Mouse (Mus musculus): ENCODE results near the gene Spr. TPM values are rescaled to one million over a fixed set of nuclear protein-coding genes. Genes with fewer than 3 reads are reported as not detected.
A peak's percentile ranks its signal among the peaks of the same experiment; 100 is the strongest.
"Not testable (repeated sequence)": the region's sequence is repeated elsewhere in the genome, so short reads cannot be mapped to it uniquely, and the experiment has no call there.

The Spr gene
- total RNA-seq, 1 experiment from 2014 or later: 64.5 TPM

DNA sequence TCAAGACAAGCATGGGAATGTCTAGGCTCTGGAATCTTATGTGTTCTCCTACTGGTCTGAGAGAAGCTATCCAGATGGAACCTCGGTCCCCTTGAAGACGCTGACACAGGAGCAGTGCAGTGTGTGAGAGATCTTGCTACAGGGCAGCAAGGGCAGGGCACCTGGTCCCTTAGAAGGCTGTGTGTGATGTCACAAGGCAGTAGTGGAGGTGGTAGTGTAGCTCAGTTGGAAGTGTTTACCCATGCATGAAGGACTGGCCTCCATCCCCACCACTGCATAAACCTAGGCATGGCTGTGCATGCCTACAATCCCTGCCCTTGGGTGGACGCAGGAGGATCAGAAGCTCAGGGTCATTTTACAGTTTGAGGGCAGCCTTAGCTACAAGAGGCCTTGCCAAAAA lies 5.3 kb downstream of the Spr start:
- DNase-seq: not testable (repeated sequence)

DNA sequence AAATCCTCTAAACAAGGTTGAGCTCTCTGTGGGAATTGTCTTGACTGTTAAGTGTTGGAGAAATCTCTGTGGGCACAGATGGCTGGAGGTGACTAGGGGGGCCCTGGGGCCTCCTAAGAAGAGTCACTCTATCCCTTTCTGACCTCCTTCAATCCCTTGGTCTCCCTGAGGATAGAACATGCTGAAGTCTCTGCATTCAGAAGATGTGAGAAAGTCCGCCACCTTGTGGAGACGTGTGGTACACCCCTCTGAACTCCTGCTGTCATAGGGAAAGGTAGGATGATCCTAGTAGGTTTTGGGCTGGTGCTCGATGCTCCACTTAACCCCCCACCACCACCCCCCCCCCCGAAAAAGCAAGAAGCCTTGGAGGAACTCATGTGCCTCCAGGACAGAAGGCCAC lies 5.9 kb downstream of the Spr start:
- DNase-seq: peak; percentile 79

GRCm38 (mm10) chr6:85117545-85118511 lies 19.7 kb downstream of the Spr start:
- DNase-seq: peak; percentile 75

DNA sequence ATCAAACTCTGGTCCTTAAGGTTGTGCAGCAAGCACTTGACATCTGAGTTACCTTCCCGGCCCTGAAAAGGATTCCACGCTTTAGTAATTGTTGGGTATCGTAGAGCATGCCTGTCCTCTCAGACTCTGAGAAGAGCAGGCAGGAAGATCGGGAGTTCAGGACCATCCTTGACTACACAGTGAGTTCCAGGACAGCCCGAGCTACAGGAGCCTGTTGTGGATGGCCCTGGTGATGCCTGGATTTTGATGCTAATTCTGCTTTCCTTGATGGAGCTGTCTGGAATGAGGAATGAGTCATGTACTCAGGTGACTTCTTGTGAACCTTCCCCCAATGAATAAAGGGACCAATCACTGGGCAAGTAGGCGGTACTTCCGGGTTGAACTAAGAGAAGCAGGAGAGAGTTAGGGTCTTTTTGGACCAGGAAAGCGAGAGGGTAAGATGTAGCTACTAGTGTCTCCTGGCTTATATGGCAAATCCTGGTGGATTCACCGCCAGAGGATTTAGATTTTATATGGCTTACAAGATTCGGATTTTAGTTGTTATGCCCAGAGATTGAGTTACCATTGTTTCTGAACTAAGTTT lies 32.4 kb downstream of the Spr start:
- no peak for DNase-seq

DNA sequence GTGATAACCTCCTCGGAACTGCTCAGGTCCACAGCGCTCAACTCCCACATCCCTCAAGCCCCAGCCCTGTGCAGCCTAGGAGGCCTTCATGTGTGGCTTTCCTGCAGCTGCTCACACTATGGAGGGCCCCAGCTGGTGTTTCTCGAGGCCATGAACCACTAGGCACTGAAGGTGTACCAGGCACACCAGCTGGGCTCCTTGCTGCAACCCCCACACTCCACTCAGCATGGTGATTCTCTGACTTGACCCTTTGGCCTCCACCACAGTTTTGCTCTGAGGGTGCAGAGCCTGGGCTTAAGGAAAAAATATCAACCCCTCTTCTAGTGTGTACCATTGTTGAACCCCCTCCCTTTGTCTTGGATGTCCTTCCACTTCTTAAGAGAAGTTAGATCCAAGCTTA lies 34.2 kb downstream of the Spr start:
- DNase-seq: no peak

DNA sequence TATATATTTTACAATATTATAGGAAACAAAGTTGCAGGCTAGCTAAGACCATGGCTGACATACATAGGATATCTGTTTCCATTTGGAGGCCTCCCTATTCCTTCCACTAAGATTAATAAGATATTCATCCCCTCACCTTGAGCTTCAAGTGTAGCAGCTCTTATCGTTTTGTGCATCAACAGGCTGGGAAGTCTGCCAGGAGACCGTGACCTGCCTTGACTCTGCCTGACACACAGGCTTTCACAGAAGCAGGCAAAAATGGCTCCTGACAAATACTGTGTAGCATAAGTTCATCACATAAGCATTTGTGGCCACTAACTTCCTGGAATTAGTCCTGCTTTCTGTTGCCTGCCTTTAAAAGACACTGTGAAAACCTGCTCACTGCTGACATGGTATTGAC lies 41.1 kb downstream of the Spr start:
- peak; percentile 81 for DNase-seq

DNA sequence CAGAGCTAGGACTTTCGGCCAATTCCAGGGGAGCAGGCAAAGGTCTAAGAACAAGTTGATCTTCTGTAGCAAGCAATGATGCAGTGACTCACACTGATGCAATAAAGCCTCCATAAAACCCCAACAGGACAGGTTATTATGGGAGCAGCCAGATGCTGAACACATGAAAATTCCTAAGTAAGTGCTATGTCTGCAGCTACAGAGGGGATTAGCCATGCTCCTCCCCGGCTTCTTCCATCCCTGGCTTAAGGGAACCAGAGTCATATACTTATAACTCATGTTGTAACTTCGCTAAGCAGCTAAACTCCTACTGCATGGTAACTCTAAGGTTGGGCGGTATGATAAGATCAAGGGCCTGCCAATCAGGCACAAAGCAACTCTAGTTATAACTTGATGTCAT lies 50.1 kb downstream of the Spr start:
- no peak for DNase-seq

DNA sequence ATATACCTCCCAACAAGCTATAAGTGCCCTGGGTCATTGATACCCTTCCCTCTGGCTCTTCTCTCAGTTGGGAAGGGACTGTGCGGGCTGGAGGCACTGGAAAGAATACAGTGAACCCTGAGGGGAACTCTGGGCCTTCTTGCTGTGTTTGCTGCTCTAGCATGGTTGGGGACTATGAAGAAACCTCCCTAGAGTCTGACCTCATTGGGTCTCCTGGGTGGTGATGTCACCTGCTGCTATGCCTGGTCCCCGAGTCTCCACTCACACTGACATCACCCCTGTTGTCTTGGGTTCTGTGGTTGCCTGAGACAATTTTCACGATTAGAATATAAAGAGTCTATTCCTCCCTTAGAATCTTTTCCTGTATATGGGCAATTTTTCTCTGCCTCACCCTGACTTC lies 50.9 kb downstream of the Spr start:
- peak; percentile 19 for DNase-seq

Other genes with a start within 250 kb of the Spr start
- gene Exoc6b, start 68.3 kb downstream of the Spr start, total RNA-seq (2021): 31.3 and 36.2 TPM in 2 replicates
- not detected in 2 replicates for gene Emx1, start 49.7 kb upstream of the Spr start, total RNA-seq (2021)
- 21.7 and 31.8 TPM in 2 replicates for gene Sfxn5, start 195.7 kb upstream of the Spr start, total RNA-seq (2021)
- 22.7 and 28.7 TPM in 2 replicates for gene Rab11fip5, start 236.9 kb upstream of the Spr start, total RNA-seq (2021)

Data from adrenal gland, postnatal 14 days (tissue).